Mouse (Mus musculus) olfactory bulb, adult 2 months (tissue): ENCODE data around the gene Tmc8.

Experiments used
- CTCF ChIP-seq: fragments of 200-500 bp; IDR thresholded peaks from 2 replicates; pipeline ENCODE4 v1.5.1; 2012; ENCODE audit warnings: low read depth, mild to moderate bottlenecking, low read length, moderate library complexity; ENCODE audit not compliant: insufficient read depth
- POLR2A ChIP-seq: fragments of 200-500 bp; IDR thresholded peaks from 2 replicates; pipeline ENCODE4 v1.6.1; 2012; ENCODE audit warnings: mild to moderate bottlenecking, low read depth, low read length, moderate library complexity; ENCODE audit not compliant: insufficient read depth

GRCm38 (mm10) chr11:117772352-117772751, 9.5 kb upstream of the Tmc8 start:
- no peak for TF ChIP-seq CTCF
- no peak for TF ChIP-seq POLR2A
